Mouse (Mus musculus) megakaryocyte, embryonic 14.5 days (primary cell): ENCODE results near the gene Pou6f1.

Source experiments
- FLI1 ChIP-seq: IDR thresholded peaks from 2 replicates; pipeline ENCODE4 v1.6.1; 2012; ENCODE audit warnings: low read length, inconsistent platforms, mixed read lengths
- GATA1 ChIP-seq: IDR thresholded peaks from 3 replicates; pipeline ENCODE4 v1.6.1; 2012; ENCODE audit warnings: mixed read lengths, low read length, inconsistent platforms, borderline replicate concordance

DNA sequence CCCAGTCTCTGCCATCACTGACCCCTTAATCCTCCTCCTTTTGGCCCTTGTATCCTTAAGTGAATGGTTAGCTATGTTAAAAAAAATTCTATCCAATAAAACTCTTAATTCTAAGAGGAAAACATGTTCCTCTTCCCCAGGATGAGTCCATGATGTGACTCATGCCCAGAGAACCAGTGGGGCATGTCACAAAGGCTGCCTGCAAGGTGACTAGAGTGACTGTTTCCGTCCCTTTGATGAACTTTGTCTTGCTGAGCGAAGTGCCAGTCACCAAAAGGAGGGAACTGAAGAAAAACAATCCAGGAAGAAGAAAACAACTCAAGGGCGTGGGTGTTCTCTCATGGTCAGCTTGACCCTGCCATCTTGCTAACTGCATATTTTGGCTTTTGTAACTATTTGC is 30.5 kb downstream of the Pou6f1 start:
- TF ChIP-seq GATA1 (no peak), FLI1 (no peak)
